Mouse (Mus musculus) midbrain, embryonic 16.5 days (tissue): ENCODE data around the gene Emg1. TPM values are rescaled to one million over a fixed set of nuclear protein-coding genes. Genes with fewer than 3 reads are reported as not detected.

ENCODE experiments used
- ATAC-seq: fragments of 200-750 bp; cut with Nextera tagmentation; 2 replicates; pipeline ENCODE4 v1.8.0; 2017; ENCODE audit warnings: moderate TSS enrichment
- H3K27ac ChIP-seq: fragments of 300-500 bp; sonication (generic); 2 replicates; pipeline ENCODE4 v1.5.1; 2014; ENCODE audit warnings: mild to moderate bottlenecking, low read length, mixed read lengths
- H3K27me3 ChIP-seq: fragments of 300-500 bp; sonication (generic); 2 replicates; pipeline ENCODE4 v1.6.1; 2014; ENCODE audit warnings: low read depth, low read length, mixed read lengths; ENCODE audit not compliant: control insufficient read depth, insufficient read depth
- H3K36me3 ChIP-seq: fragments of 300-500 bp; sonication (generic); 2 replicates; pipeline ENCODE4 v1.6.1; 2014; ENCODE audit warnings: mild to moderate bottlenecking, low read length, moderate library complexity, mixed read lengths; ENCODE audit not compliant: control insufficient read depth, insufficient read depth
- H3K4me1 ChIP-seq: fragments of 300-500 bp; sonication (generic); 2 replicates; pipeline ENCODE4 v1.6.1; 2014; ENCODE audit warnings: mild to moderate bottlenecking, low read length, mixed read lengths; ENCODE audit not compliant: control insufficient read depth, insufficient read depth
- H3K4me2 ChIP-seq: fragments of 300-500 bp; sonication (generic); 2 replicates; pipeline ENCODE4 v1.6.1; 2014; ENCODE audit warnings: mild to moderate bottlenecking, low read length, mixed read lengths
- H3K4me3 ChIP-seq: fragments of 300-500 bp; sonication (generic); 2 replicates; pipeline ENCODE4 v1.5.1; 2014; ENCODE audit warnings: low read depth, mild to moderate bottlenecking, low read length, moderate library complexity, mixed read lengths
- H3K9ac ChIP-seq: fragments of 300-500 bp; sonication (generic); 2 replicates; pipeline ENCODE4 v1.6.1; 2014; ENCODE audit warnings: low read depth, low read length, mixed read lengths
- H3K9me3 ChIP-seq: fragments of 300-500 bp; sonication (generic); replicated peaks from 2 replicates; pipeline ENCODE4 v1.6.1; 2014; ENCODE audit warnings: mild to moderate bottlenecking, low read length, mixed read lengths; ENCODE audit not compliant: control insufficient read depth, poor library complexity, severe bottlenecking
- WGBS: fragments of 180-500 bp; shearing (Covaris S2); extraction: QIAGEN DNeasy Blood & Tissue Kit; methylation state at CpG from one replicate; pipeline ENCODE4 v1.1.7; 2014; 5-methylcytosine and 5-hydroxymethylcytosine counted together
- polyA plus RNA-seq: library from polyadenylated mRNA; unstranded; fragments of >200 nt; fragmentation: Nextera tagmentation; extraction: Ambion mirVana; gene quantifications from 2 replicates; pipeline ENCODE4 v1.2.1, GENCODE M21; 2015

Emg1 gene
- polyA plus RNA-seq, 1 experiment from 2014 or later, result 95.3 TPM

DNA sequence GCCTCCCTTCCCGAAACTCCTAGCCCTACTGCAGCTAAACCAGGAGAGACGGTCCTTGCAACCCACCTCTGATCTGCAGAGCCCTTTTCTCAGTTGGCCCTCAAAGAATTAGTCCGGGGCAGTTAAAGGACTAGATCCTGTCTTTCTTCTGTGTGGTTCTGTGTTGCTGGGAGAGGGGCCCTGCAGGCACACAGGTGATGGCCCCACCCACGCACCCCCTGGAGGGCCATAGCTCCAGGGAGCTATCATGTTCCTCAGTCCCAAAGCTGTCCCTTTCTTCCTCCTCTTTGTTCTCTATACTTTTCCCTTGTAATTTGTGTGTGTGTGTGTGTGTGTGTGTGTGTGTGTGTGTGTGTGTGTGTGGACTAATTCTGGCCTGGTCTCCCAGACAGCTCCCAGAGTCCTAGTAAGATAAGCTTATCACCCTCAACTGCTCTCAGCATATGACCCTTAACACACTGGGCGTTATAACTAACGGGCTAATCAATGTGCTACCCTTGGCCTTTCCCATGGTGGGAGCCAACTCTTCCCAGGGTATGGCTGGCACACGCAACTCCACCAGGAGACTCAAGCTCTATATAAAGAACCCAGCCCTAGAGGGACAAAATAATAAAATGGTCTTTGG lies 7.5 kb upstream of the Emg1 start:
- Histone ChIP-seq H3K27ac (no peak overlapping the region), H3K4me1 (no peaks in the 10 kb centered on the region), H3K36me3 (peaks cover 28% of the 10 kb centered on the region), H3K9me3 (no peaks in the 10 kb centered on the region), H3K4me3 (no peak overlapping the region), H3K4me2 (no peak overlapping the region), H3K27me3 (no peaks in the 10 kb centered on the region), H3K9ac (no peak overlapping the region; the same call in 1 of the 2 replicates)
- 69% methylated on average over 7 of the region's 7 CpGs for WGBS
- ATAC-seq, result no peak

DNA sequence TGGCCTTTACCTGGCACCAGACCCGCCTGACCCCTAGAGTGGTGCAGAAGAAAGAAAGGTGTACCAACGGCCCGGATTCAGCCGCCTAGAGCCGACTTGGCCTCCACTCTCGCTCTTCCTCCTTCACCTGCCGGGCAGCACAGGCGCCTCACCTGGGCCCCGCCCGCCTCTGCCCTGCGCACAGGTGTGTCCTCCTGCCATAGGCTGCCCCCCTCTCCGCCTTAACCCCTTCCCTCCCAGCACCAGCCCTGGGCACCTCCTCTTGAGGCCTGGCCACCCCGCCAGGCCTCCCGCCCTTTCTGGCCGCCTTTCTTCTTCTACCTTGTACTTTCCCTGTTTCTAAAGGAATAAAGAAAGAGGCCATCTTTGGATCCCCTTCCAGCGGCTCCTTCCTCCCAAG lies 6.7 kb upstream of the Emg1 start:
- no peak for ATAC-seq
- H3K4me3 ChIP-seq, result no peak overlapping the region
- peaks cover 4% of the 10 kb centered on the region for H3K4me1 ChIP-seq
- peaks cover 28% of the 10 kb centered on the region for H3K36me3 ChIP-seq
- no peaks in the 10 kb centered on the region for H3K27me3 ChIP-seq
- WGBS, result 64% methylated on average over 12 of the region's 16 CpGs
- H3K4me2 ChIP-seq, result no peak overlapping the region
- 0 out of 2 replicates have a peak overlapping the region, but pooled peaks have one; percentile 20 for H3K9ac ChIP-seq
- no peaks in the 10 kb centered on the region for H3K9me3 ChIP-seq
- no peak overlapping the region for H3K27ac ChIP-seq

DNA sequence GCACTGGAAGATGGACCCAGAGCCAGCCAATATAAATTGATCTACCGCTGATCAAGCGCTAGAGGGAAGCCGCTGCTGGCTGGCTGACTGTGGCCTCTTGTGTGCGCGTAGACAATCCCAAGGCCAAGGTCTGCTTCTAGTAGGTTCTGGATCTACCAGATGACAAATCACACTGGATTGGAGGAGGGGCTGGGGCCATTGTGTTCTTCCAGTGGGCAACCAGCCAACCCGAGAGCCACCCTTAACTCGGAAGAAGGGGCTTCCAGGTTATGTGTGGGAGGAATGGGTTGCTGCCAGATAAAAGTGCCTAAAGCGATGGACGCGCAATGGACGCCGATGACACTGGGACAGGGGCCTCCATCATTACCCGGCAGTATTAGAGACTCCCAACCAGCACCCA lies 6.0 kb upstream of the Emg1 start:
- Histone ChIP-seq H3K27ac (no peak overlapping the region), H3K4me2 (no peak overlapping the region), H3K27me3 (no peaks in the 10 kb centered on the region), H3K4me1 (peaks cover 11% of the 10 kb centered on the region), H3K9me3 (no peaks in the 10 kb centered on the region), H3K4me3 (no peak overlapping the region), H3K9ac (no peak overlapping the region), H3K36me3 (peaks cover 28% of the 10 kb centered on the region)
- no peak for ATAC-seq
- WGBS, result 83% methylated on average over 13 of the region's 13 CpGs

DNA sequence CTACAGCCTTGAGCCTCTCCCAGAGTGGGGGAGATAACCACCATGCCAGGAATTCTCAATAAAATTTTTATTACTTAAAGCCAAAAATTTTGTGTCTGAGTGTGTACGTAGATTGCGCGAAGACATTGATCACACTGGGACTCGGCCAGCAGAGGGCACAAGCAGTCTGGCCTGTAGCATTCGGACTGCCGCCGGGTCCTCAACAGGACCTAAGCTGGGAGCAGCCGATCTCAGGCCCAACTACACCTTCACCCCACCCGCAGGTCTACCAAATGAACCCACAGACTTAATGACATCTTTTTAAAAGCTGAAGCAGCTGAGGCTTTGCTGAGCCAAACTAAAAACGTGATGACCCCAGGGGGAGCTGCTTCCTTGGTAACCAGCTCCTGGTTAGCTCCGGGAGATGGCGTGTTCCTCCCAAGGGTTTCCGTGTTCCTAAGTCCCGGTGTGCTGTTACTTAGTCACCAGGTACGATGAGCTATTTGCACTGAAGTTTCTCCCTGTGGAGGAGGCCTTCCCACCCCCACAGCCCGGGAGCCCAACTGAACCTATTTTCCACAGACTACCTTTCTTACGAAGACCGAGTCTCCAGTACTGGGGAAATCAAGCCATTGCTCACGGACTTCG lies 5.0 kb upstream of the Emg1 start:
- H3K4me2 ChIP-seq, result no peak overlapping the region
- no peak overlapping the region for H3K9ac ChIP-seq
- peaks cover 14% of the 10 kb centered on the region for H3K4me1 ChIP-seq
- H3K27me3 ChIP-seq, result no peaks in the 10 kb centered on the region
- no peaks in the 10 kb centered on the region for H3K9me3 ChIP-seq
- WGBS, result 62% methylated on average over 20 of the region's 20 CpGs
- no peak overlapping the region for H3K27ac ChIP-seq
- no peak overlapping the region for H3K4me3 ChIP-seq
- no peak for ATAC-seq
- peaks cover 28% of the 10 kb centered on the region for H3K36me3 ChIP-seq

DNA sequence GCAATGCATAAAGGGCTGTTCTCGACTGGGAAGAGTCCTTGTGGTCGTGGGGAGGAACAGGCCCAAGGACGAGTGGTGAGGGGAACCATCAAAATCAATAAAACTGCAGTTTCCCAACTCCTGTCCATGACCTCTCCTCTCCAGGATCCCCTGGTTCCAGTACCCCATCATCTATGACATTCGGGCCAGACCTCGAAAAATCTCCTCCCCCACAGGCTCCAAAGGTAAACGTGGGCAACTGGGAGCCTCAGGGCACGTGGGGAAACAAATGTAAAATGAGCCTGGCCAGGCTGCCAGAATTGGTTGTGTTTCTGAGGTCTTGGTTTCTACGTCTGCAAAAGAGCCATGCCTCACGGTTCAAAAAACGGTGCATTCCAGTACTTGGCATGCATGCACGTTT lies 940 bp upstream of the Emg1 start:
- Histone ChIP-seq H3K9me3 (no peaks in the 10 kb centered on the region), H3K27me3 (no peaks in the 10 kb centered on the region), H3K9ac (peak overlapping the region; percentile 96), H3K4me2 (peak overlapping the region; percentile 87), H3K36me3 (peaks cover 28% of the 10 kb centered on the region), H3K4me3 (peak overlapping the region; percentile 98), H3K27ac (peak overlapping the region; percentile 86; the same call in 1 of the 2 replicates), H3K4me1 (peaks cover 31% of the 10 kb centered on the region)
- ATAC-seq, result no peak; the same call in 1 of the 2 replicates
- WGBS, result 23% methylated on average over 11 of the region's 11 CpGs

DNA sequence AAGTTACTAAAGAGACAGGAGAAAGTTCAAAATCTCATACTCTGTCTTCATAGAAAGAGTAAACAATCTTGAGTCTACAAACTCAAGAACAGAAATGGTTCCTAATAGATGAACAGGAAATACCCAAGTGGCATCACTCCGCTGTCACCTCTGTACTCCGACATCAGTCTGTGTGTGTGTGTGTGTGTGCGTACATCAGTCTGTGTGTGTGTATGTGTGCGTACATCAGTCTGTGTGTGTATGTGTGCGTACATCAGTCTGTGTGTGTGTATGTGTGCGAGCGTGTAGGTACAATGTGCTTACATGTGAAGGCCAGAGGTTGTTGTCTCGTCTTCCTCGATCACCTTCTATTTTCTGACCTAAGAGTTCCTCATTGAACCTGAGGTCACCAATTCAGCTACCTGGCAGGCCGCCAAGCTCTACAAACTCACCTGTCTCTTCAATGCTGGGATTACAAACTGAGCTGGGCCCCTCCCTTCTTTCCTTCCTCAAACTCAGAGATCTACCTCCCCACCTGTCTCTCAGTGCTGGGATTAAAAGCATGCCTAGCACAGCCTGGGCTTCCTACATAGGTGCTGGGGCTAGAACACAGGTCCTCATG lies 3.6 kb downstream of the Emg1 start:
- Histone ChIP-seq H3K4me3 (no peak overlapping the region), H3K4me1 (peaks cover 25% of the 10 kb centered on the region), H3K27ac (no peak overlapping the region), H3K9me3 (no peaks in the 10 kb centered on the region), H3K36me3 (peaks cover 5% of the 10 kb centered on the region), H3K9ac (no peak overlapping the region), H3K4me2 (no peak overlapping the region), H3K27me3 (no peaks in the 10 kb centered on the region)
- ATAC-seq, result no peak
- WGBS, result 98% methylated on average over 10 of the region's 10 CpGs

DNA sequence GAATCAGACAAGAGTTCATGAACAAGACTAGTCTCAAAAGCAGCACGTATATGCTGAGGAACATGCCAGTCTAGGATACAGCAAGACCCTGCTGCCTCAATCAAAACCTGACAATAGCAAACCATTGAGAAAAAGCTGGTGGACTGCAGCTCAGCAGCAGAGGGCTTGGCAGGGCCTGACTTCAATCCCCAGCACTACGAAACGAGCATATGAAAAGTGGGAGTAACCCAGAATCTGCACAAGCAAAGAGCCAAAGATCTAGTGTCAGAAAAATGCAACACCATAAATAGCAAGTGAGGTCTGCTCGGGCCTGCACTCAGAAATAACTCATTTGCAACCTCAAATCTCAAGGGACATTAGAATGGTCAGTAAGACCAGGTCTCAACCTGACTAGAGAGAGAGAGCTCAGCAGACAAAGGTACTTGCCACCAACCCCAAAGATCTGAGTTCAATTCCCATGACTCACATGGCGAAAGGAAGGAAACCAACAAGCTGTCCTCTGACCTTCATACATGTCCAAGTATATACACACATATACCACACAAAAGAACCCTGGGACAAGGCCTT lies 5.8 kb downstream of the Emg1 start:
- H3K27ac ChIP-seq, result no peak overlapping the region
- peaks cover 15% of the 10 kb centered on the region for H3K4me1 ChIP-seq
- no peak overlapping the region for H3K9ac ChIP-seq
- peaks cover 11% of the 10 kb centered on the region for H3K36me3 ChIP-seq
- 91% methylated on average over 5 of the region's 5 CpGs for WGBS
- no peak overlapping the region for H3K4me3 ChIP-seq
- H3K9me3 ChIP-seq, result no peaks in the 10 kb centered on the region
- ATAC-seq, result no peak
- H3K4me2 ChIP-seq, result no peak overlapping the region
- no peaks in the 10 kb centered on the region for H3K27me3 ChIP-seq

DNA sequence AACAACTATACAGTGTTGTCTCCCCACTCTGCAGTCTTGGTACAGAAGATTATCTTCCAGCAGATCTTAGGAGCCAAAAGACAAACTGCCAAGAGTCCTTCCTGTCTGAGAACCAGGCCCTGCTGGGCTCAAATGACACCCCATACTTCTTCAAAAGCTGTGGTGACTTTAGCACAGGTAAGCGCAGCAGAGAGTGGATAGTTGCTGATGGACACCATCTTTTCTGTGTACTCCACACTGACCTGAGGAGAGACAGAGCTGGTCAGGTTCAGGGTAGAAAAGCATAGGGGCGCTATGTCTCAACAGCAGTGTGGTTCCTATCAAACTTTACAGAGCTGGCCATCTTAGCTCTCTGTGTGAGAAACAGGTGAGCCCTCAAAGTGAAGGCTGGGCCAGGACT lies 7.6 kb downstream of the Emg1 start:
- peaks cover 11% of the 10 kb centered on the region for H3K36me3 ChIP-seq
- no peak for ATAC-seq
- no peaks in the 10 kb centered on the region for H3K27me3 ChIP-seq
- no peak overlapping the region for H3K4me2 ChIP-seq
- H3K9me3 ChIP-seq, result no peaks in the 10 kb centered on the region
- no peaks in the 10 kb centered on the region; the same call in 1 of the 2 replicates for H3K4me1 ChIP-seq
- WGBS, result 96% methylated on average over 2 of the region's 2 CpGs
- no peak overlapping the region for H3K4me3 ChIP-seq
- no peak overlapping the region for H3K27ac ChIP-seq
- no peak overlapping the region for H3K9ac ChIP-seq

DNA sequence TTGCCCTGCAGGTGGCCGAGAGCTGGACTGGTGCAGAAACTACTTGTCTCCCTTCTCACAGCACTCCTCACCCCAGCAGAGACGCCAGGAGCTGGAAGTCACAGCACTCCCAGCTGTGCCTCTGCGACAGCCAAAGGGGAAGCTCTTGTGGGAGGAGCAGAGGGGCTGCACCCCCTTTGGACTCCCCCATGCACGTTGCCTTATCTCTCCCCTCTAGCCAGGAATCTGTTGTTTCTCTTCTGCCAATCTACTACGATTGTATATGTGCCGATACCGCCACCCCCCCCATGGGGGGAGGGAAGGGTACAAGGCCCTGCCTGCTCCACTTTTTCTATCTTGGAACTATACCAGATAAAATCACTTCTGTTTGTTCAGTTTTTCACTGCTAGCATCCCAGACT lies 8.2 kb downstream of the Emg1 start:
- Histone ChIP-seq H3K4me2 (no peak overlapping the region), H3K9ac (no peak overlapping the region), H3K36me3 (peaks cover 14% of the 10 kb centered on the region), H3K4me3 (no peak overlapping the region), H3K4me1 (no peaks in the 10 kb centered on the region), H3K27ac (no peak overlapping the region), H3K27me3 (no peaks in the 10 kb centered on the region), H3K9me3 (no peaks in the 10 kb centered on the region)
- WGBS, result 80% methylated on average over 7 of the region's 7 CpGs
- ATAC-seq, result no peak
